Mouse (Mus musculus): ENCODE results near the gene Btbd11. TPM values are rescaled to one million over a fixed set of nuclear protein-coding genes. Genes with fewer than 3 reads are reported as not detected.

The Btbd11 gene
- polyA plus RNA-seq, 3 experiments from 2014 or later: 6.2 to 6.9 (median 6.6) TPM

DNA sequence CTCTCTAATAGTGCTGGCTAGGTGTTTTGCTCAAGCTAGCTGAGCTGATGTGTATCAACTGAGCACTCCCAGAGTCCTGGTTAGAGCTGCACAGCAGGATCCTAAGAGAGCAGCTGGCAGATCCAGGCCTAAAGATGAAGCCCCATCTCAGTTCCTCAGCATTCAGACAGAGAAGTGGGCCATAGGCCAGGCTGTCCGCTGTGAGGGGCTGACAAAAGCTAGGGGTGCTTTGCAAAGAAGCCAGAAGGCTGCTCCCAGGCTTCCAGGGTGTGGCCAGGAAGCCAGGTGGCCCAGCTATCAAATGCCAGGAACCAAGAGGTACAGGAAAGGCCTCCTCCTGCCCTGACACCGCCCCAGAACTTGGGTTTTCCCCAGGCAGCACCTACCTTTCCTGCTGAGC is 140.0 kb downstream of the Btbd11 start:
- ATAC-seq: no peak

DNA sequence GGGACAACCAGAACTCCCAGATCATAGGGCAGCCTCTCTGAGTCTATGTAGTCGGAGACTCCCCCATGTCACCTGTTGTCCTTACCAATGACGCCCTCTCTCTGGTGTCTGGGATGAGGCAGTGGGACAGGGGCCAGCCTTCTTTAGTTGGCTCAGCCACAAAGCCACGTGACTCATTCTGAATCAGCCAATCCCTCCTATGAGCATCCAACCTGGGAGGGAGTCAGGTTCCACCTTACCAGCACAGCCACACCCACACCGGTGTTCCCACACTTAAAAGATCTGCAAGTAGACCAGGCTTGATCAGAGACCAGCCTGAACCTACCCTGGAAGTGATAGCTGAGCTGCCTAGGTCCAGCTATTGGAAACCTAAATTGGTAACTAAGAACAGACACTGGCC is 141.1 kb downstream of the Btbd11 start:
- no peak for ATAC-seq

DNA sequence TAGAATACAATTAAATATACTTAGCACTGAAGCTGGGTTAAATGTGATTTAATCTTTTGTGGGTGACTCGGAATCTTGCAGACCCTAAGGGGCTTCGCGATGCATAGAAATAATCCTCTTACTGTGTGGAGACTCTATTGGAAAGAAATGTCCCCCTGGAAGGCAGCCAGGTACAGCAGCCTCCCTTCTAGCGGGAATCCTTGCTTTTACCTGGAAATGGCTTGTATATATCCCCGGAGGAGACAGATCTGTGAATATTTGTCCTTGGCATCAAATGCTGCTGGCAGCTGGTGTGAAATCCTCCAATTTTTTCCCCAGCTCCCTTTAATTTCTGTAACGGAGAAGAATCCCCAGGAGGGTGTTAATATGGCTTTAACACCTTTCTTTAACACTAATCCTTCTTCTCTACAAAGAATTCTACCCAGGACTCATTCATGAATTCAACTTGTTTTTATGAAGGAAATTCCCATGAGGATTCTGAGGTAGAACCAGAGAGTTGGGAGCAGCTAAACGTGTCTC is 146.6 kb downstream of the Btbd11 start:
- ATAC-seq: no peak

DNA sequence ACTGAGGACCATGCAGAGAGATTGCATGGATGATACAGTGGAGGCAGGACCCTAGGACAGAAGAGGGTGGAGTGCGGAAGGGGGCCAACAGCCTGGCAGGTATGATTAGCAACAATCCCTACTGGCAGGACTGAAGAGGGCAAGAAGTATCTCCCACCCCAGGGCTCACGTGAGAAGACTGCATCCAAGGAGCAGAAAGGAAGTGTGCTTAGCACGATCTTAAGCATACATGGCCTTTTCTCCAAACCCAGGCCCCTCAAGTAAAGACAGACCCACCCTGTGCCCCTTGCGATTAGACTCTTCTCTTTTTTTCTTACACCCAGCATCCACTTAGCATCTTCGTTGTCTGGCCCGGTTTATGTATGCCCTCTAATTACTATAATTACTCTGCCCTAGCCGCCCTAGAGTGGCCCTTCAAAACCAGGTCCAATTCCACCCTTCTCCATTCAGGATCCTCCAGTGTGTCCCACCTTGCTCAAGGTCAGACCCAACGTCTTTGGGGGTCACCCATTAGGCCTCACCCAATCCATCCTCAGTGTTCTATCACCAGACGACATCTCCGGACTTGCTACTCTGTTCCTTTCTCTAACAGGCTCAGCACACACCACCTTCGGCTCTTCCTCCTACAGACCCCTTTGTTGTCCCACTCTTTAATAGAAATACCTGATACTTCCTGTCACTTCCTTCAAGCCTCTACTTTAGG is 151.6 kb downstream of the Btbd11 start:
- no peak for ATAC-seq

DNA sequence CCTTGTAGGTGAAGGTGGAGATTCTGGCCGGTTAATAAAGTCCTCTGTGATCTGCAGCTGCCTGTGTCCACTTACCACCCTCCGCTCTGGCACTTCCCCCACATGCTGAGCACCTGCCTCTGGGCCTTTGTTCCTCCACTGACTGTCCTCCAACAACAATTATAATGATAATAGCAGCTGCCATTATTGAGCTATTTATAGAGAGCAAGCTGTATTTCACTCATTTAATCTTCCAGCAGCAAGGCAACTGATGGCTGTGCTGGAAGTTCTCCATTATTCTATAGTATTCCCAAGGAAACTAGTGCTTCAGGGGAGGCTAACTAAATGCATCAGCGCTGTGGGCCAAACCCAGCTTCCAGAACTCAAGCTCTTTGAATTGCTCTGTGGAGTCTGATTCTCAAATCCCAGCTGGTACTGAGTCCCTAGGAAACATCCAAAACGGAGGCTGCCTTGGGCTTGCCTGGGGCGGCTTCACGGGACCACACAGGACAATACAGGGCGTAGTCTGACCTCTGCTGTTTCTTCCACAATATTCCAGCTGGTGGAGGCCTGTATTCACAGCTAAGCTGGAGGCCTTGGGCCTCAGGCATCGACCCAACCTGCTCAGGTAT is 153.0 kb downstream of the Btbd11 start:
- no peak for ATAC-seq

DNA sequence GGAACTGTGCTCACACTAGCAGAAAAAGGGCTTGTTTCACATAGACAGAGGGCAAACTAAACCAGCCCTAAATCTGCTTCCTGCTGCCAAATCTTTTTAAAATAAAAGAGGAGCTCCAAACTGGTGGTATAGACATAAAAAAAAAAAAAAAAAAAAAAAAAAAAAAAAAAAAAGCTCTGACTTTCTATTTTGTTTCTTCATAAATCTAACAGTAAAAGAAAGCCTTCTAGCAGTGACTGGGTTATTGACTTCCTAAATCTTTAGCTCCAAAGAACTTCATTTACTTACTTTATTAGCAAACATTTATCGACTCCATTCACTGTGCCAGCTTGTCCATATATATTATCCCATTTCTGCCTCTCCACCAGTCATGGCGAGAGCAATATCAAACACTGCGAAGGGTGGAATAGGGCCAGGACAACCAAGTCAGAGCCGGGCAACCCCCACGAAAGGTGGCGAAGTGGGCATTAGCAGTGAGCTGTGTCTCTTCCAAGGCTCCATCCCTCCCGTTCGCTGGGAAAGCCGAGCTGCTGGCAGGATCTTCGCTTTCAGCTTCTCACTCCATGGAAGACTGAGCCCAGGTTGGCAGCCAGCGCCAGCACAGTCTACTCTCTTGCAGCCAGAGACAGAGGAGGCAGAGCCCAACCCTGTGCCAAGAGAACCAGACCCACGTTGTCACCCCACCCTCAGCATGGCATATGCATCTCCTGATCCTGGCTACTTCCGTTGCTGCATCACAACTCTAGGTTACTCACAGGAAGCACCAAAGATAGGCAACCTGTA is 153.9 kb downstream of the Btbd11 start:
- ATAC-seq: no peak

DNA sequence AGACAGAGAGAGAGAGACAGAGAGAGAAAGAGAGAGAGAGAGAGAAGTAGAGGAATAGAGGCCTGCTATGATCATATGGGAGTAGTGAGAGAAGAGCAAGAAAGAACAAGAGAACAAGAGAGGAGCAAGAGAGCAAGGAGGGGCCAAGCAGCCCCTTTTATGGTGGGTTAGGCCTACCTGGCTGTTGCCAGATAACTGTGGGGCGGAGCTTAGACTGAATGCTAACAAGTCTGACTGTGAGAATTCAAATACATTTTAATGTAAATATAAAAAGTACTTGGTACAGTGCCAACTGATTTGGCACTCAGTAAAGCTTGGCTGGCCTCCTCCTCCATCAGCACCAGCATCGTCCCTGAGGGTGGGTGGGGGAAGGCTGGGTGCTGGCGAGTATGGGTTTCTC is 154.9 kb downstream of the Btbd11 start:
- no peak for ATAC-seq

DNA sequence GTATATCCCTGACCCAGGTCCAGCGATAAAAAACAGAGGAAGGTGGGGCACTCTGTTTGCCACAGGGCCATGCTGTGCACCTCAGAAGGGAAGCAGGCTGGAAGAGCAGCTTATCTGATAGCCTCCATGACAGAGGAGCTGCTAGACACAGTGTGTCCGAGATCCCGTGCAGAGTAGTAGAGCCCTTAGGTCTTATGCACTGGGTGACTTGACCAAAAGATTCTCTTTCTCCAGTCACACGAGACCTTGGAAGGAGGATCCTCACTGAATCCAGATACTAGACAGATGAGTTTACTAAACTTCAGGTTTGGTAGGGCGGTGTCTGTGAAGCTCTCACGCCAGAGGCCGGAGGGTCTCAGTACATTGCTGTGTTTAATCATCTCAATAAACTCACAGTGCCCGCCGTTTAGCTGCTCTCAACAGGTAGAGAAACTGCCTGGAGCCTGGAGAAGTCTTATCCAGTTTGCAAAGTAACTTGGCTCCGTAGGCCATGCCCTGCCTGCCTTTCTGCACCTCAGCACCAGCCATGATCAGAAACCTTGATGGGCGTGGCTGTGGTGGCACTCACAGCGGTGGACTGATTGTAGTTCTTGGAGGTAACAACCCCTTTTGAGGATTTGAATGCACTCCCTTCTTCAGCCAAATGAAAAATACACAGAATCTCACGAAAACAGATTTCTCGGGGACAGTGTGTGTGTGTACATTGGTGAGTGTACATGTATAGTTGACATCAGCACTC is 155.4 kb downstream of the Btbd11 start:
- no peak for ATAC-seq

DNA sequence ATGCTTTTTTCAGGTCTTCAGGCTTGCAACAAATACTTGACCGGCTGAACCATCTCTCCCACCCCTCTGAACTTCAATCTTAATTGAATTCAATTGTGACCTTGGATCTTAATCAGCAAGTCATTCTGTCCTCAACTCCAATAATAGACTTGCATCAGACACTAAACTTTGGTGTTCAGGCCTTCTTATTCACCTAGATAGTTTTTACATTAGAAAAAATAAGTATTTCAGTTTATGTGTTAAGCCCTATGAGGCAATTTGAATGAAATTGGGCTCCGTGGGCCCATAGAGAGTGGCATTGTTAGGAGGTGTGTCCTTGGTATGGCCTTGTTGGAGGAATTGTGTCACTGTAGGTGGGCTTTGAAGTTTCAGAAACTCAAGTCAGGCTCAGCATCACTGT is 156.7 kb downstream of the Btbd11 start:
- ATAC-seq: no peak

DNA sequence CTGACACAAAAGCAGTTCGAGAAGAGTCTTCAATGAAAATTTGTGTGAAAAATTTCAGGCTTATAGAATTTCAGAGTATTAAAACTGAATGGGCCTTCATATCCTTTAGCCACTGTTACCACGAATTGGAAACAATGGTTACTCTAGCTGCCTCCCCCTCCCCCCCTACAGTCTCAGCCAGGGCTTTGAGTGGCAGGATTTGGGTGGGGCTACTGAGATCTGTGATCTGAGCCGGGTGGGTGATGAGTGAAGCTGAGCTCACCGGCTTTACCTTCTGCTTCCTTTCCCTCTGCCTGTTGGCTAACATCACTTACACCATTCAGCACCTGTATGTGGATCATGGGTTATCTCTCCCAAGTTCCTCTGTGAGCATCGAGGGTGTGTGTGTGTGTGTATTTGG is 158.4 kb downstream of the Btbd11 start:
- no peak for ATAC-seq

DNA sequence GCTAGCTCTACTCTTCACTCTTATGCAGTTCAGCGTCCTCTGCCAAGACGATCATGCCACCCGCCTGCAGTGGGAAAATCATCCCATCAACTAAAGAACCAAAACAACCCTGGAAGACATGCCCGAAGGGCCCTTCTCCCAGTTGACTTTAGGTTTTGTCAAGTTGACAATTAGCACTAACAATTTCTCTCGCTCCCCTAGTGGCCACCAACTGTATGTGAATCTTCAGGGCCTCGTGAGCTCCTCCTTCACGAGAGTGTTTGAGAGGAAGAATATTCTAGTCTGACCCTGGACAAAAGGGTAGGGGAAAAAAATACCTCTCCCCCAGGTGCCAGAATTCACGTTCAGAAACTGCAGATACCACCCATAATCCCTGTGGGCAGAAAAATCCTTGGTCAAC is 168.6 kb downstream of the Btbd11 start:
- ATAC-seq: no peak

DNA sequence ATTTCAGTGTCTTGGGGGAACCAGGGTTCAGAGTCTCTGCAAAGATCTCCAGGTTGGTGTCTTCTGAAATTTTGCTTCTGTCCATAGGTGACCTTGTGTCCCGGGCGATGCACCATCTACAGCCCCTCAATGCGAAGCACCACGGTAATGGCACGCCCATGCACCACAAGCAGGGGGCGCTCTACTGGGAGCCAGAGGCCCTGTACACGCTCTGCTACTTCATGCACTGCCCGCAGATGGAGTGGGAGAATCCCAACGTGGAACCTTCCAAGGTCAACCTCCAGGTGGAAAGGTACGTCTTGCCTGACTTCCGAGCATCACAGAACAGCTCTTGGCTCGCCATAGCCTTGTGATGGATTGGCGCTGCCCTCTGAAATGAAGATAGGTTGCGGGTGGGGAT is 174.8 kb downstream of the Btbd11 start:
- ATAC-seq: no peak

DNA sequence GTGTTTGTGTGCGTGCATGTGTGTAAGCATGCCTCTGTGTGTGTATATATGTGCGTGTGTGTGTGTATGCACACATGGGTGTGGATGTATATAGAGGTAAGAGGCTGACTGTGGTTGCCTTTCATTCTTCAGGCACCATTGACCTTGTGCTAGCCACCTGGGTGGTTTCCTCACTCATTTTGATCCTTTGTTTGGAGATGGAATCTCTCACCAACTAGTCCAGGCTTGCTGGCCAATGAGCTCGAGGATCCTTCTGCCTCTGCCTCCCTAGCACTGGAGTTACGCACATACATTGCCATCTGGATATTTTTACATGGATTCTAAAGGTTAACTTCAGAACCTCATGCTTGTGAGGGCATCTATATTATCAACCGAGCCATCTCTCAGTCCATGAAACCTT is 184.8 kb downstream of the Btbd11 start:
- no peak for ATAC-seq

DNA sequence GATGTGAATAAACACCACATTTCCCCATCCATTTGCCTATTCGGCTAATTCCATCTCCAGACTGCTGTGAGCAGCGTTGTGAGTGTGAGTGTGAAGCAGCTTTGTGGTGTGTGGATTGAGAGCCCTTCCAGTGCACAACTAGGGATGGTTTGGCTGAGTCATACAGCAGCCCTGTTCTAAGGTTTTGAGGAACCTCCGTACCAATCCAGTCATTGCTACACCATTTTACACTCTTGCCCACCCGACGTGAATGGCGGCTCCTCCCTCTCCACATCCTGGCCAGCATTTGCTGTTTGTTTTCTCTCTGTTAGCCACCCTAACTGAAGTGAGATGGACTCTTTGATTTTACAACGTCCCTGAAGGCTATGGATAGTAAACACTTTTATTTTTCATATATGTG is 186.0 kb downstream of the Btbd11 start:
- ATAC-seq: no peak

DNA sequence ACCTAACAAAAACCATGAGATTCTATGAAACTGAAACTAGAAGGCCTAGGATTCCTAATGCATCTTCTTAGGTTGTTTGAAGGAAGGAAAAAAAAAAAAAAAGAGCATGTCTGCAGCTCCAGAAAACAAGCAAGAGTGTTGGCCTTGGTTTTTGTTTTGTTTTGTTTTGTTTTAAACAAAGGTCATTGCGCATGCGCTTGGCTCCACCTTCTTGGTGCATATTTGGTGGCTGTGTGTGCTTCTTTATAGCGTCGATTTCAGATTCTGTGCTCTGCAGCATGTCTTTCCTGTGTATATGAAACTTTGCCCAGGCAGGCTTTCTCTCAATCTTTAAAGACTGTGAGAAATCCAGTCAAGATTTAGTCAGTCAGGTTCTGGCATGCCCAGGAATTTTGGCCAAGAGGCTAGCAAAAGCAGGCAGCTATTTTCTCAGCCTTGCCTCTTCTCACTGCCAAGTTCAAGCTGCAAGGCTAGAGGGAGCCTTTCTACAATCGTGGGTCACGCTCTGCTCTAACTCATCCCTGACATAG is 191.3 kb downstream of the Btbd11 start:
- no peak for ATAC-seq

DNA sequence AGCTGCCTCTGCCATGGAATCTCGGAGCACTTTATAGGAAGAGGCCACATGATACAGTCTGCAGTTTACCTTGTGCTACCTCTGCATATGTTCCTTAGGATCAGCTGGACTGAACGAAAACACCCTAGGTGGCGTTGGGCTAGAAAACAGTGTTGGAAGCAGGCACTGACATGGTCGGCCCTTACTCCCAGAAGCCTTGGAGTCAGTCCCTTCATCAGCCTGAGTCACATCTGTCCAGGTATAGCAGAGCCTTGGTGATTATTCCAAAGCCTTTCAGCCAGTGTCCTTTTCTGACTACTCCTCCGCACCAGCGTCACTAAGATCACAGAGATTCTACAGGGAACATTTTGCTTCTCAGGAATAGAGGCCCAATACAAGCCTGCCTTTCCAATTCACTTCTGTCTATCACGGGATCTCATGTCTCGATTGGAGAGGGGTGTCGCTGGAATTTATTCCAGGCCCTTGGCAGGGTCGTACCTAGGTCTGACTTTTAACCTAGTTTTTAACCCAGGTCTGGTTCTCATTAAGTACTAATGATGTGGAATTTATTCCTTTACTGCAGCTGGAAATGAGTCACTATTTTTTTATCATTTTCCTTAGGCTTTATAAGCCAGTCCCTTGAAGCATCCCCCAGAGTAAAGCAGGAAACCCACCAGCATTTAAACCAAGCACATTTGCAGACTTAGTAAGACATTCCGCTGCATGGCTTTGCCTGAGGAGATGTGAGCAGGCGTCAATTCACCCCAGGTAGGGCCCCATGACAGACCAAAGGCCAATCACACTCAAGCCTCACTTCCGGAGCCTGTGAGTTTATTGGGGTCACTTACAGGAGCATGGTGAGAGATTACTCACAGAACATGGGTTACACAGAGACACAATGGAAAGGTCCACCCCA is 192.2 kb downstream of the Btbd11 start:
- no peak for ATAC-seq

DNA sequence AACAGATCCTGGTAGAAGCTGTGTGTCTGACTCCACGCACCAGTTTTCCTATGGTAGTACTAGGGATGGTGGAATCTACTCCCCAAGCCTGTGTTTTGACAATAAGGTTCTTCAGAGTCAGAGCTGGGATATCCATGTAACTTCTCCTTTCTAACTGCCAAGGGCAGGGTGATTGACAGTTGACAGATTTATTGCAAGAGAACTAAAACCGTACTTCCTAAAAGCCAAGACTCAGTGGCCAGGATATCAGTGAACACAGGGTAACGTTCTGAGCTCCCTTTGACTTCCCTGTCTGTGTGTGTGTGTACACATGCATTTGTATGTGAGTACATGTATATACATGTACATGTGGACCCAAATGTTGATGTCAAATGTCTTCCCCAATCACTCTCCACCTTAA is 201.1 kb downstream of the Btbd11 start:
- no peak for ATAC-seq

DNA sequence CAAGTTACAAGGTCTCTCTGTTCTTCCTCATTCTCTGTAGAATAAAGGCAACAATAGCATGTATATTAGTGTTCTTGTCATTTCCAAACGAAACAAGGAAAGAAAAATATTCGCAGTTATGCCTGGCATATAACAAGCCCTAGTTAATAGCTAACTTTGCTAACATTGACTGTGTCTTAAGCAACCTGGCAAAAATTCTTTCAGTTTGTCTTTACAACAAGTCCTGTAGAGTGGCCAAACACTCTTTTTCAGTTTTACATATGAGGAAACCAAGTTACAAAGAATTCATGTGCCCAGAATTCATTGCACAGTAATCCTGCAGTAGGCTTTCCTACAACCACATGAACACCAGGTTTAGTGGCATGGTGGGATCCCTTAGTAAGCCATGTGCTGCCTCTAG is 203.4 kb downstream of the Btbd11 start:
- no peak for ATAC-seq

DNA sequence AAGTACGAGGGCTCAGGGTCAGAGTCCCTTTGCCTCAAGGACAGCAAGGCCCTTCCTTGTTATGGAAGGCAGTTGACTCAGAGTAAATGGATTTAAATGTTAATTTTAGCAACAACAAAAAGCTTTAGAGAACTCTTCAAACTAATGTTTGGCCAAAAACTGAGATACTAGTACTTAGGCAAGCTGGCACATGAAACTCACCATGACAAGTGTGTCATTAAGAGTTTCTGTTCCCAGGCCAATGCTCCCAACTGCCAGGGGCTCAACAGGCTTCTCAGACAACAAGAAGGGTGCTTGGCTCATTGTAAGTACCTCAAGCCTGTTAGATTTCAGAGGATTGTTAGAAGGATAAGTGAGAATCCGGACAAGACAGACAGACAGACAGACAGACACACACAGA is 204.7 kb downstream of the Btbd11 start:
- no peak for ATAC-seq

DNA sequence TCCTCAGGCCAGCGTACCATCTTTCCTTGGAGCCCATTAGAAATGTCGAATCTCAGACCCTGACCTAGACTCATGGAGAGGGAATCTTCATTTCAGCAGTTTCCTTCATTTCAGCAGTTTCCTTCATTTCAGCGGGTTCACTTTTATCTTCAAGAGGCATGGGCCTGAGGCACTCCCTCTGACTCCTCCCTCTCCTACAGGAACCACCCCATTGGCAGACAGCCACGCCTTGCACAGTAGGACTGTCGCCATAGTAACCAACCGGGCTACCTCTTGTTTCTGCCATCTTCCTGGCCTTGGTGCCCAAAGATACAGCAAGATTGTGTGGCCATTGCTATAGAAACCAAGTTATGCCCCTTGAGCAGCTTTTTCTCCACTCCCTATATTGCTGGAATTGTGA is 205.4 kb downstream of the Btbd11 start:
- no peak for ATAC-seq

DNA sequence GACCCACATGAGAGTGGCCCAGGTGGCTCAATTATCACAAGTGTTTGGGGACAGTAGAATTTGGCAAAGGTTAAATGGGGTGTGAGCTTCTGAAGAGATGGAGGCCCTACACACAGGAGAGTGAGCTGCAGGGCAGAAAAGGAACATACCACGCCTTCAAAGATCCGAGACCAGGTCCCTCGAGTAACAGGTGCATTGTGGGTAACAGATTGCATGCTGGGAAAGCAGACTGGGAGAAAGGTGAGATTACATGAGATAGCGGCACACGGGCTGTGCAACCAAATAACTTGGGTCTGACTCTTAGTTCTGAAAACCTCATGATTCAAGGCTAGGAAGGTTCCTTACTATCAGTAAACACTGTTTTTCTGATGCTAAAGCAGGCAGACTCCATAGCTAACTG is 209.7 kb downstream of the Btbd11 start:
- ATAC-seq: no peak

DNA sequence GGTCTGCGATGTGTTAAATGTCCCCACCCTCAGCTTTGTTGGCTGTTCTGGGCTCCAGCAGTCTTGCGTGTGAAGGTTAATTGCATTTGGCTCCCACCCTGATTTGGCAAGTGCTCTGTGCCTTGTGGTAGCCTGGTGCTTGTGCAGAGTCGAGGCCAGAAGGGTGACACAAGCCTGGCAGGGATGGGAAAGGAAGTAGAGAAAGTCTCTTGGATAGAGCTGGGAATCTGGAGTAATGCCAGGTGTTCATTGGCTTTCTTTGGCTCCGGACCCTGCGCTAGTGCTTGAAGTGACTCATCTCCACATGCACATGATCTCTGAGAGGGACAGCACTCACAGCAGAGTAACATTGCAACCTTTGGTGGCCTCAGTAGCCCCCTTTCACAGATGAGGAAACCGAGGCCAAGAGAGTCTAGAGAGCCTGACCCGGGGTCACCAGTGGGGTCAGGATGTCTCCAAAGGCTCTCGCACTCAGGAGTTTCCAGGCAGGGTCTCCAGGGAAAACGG is 211.5 kb downstream of the Btbd11 start:
- ATAC-seq: no peak
